Mouse (Mus musculus): ENCODE measurements around the gene Aaas. TPM values are rescaled to one million over a fixed set of nuclear protein-coding genes. Genes with fewer than 3 reads are reported as not detected.
A peak's percentile ranks its signal among the peaks of the same experiment; 100 is the strongest.

The Aaas gene
- polyA plus RNA-seq, 1 experiment: 84.3 TPM

DNA sequence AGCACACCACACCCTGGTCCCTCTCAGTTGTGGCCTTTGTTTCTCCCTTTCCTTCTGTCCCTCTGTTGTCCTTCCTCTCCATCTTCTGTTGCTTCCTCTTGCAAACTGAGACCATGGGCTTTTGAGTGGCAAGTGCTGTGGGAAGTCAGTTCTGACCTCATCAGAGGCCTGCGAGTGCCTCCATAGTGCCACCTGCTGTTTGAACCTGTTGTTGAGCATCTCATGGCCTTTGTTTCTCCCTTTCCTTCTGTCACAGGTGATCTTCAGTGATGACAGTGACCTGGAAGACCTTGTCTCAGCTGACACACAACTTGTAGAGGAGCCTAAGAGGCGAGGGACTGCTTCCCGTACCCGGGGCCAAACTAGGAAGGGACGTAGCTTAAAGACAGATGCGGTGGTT, 34.3 kb downstream of the Aaas start:
- Histone ChIP-seq H3K36me3 (replicated peaks; ENCODE audit: low read length) (peaks cover 82% of the 10 kb centered on the region), H3K4me1 (peaks cover 21% of the 10 kb centered on the region), H3K9me3 (no peaks in the 10 kb centered on the region), H3K27me3 (replicated peaks) (no peaks in the 10 kb centered on the region), H3K4me3 (replicated peaks) (peak overlapping the region; percentile 47)
- TF ChIP-seq GATA1 (IDR thresholded peaks at IDR 0.05; ENCODE audit: borderline replicate concordance, low read length) (no peak), FLI1 (IDR thresholded peaks at IDR 0.05; ENCODE audit: low read length) (no peak)

DNA sequence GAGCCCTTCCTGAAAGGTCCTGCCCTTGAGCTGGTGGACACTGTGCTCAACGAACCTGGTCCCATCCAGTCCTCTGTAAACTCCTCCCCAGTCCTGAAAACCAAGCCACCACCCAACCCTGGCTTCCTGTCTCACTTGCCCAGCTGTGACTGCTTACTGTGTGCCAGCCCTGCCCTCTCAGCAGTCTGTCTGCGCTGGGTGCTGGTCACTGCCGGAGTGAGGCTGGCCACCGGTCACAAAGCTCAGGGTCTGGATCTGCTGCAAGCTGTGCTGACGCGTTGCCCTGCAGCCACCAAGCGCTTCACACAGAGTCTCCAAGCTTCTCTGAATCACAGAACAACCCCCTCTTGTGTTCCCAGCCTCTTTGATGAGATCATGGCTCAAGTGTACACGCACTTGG, 35.3 kb downstream of the Aaas start:
- Histone ChIP-seq H3K36me3 (replicated peaks; ENCODE audit: low read length) (peaks cover 80% of the 10 kb centered on the region), H3K4me3 (replicated peaks) (peak overlapping the region; percentile 18), H3K9me3 (no peaks in the 10 kb centered on the region), H3K27me3 (replicated peaks) (no peaks in the 10 kb centered on the region), H3K4me1 (peaks cover 22% of the 10 kb centered on the region)
- no peak for TF ChIP-seq FLI1 (IDR thresholded peaks at IDR 0.05; ENCODE audit: low read length)
- TF ChIP-seq GATA1 (IDR thresholded peaks at IDR 0.05; ENCODE audit: borderline replicate concordance, low read length): no peak

DNA sequence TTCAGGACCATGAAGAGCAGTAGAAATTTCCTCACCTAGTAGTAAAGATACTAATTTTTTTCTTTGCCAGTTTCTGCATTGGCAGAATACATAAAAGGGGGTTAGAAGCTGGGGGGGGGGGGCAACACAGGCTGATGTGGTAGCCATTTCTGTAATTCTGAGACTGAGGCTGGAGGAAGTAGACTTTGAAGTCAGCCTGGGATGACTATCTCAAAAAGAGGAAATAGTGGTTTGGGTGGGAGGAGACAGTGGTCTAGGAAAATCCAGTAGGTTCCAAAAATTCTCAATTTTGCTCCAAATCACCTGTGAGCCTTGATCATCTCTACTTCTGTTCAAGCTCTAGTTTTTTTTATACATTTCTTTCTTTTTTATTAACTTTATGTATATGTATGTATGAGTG, 39.1 kb downstream of the Aaas start:
- Histone ChIP-seq H3K36me3 (replicated peaks; ENCODE audit: low read length) (peaks cover 86% of the 10 kb centered on the region), H3K4me1 (peaks cover 22% of the 10 kb centered on the region), H3K4me3 (replicated peaks) (no peak overlapping the region), H3K27me3 (replicated peaks) (no peaks in the 10 kb centered on the region), H3K9me3 (no peaks in the 10 kb centered on the region)
- no peak for TF ChIP-seq GATA1 (IDR thresholded peaks at IDR 0.05; ENCODE audit: borderline replicate concordance, low read length)
- TF ChIP-seq FLI1 (IDR thresholded peaks at IDR 0.05; ENCODE audit: low read length): no peak

DNA sequence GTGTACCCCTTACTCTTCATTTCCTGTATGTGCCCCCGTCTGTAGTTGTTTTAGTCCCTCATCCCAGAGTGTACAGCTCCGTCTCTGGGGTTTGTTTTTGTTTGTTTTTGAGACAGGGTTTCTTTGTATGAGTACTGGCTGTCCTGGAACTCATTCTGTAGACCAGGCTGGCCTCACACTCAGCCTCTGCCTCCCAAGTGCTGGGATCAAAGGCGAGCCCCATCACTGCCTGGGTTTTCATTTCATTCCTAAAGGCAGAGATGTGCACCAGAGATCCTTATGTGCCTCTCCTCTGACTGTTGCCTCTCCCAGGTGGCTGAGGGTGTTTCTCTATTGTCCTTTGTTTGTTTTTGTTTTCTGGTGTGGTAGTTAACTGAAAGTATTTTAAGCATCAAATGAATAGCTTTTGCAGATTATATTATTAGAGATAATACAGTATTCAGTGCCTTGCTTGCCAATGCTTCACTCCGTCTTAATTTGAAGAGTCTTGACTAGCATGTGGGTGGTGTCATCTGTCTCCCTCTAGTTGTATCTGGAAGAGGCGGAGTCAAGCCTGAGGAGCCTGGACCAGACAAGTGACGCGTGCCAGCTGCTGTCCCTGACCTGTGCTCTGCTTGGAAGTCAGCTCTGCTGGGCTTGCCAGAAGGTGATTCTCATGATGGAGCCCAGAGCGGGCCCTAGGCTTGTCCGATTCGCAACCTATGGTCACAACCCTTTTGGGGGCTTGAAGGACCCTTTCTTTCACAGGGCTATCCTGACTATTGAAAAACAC, 40.3 kb downstream of the Aaas start:
- peaks cover 14% of the 10 kb centered on the region for H3K4me1 ChIP-seq
- no peaks in the 10 kb centered on the region for H3K9me3 ChIP-seq
- no peak overlapping the region for H3K4me3 ChIP-seq (replicated peaks)
- no peak for TF ChIP-seq GATA1 (IDR thresholded peaks at IDR 0.05; ENCODE audit: borderline replicate concordance, low read length)
- TF ChIP-seq FLI1 (IDR thresholded peaks at IDR 0.05; ENCODE audit: low read length): no peak
- H3K36me3 ChIP-seq (replicated peaks; ENCODE audit: low read length): peaks cover 86% of the 10 kb centered on the region
- no peaks in the 10 kb centered on the region for H3K27me3 ChIP-seq (replicated peaks)

DNA sequence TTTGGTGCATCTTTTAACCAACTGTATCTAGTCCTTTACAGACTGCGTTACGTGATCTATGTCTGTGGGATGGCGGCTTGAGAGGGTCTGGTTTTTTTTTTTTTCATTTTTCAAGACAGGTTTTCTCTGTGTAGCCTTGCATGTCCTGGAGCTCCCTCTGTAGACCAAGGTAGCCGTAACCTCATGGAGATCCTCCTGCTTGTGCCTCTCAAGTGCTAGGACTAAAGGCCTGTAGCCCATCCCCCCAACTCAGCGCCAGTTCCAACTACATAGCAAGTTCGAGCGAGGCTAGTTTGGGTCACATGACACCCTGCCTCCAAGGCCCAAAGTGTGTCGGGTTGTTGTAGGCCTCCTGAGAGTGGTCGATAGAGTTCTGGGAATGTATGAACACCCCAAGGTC, 41.9 kb downstream of the Aaas start:
- Histone ChIP-seq H3K4me1 (peaks cover 11% of the 10 kb centered on the region), H3K27me3 (replicated peaks) (no peaks in the 10 kb centered on the region), H3K9me3 (no peaks in the 10 kb centered on the region), H3K36me3 (replicated peaks; ENCODE audit: low read length) (peaks cover 87% of the 10 kb centered on the region), H3K4me3 (replicated peaks) (no peak overlapping the region)
- no peak for TF ChIP-seq GATA1 (IDR thresholded peaks at IDR 0.05; ENCODE audit: borderline replicate concordance, low read length)

DNA sequence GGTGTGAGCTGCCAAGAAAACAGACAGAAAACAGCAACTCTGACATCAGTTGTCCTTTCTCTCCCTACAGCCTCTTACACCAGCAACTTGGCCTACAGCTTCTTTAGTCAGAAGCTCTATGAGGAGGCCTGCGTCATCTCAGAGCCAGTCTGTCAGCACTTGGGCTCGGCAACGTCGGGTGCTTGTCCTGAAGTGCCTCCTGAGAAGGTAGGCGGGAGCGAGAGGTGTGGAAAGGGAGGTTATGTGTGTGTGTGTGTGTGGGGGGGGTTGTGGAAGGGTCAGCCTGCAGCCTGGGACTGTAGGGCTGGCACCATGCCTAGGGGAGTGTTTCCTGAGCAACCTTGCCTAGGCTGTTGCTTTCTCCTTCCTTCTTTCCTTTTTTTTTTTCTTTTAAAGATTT, 48.0 kb downstream of the Aaas start:
- no peak overlapping the region for H3K4me3 ChIP-seq (replicated peaks)
- H3K36me3 ChIP-seq (replicated peaks; ENCODE audit: low read length): peaks cover 84% of the 10 kb centered on the region
- TF ChIP-seq GATA1 (IDR thresholded peaks at IDR 0.05; ENCODE audit: borderline replicate concordance, low read length) (no peak), FLI1 (IDR thresholded peaks at IDR 0.05; ENCODE audit: low read length) (no peak)
- no peaks in the 10 kb centered on the region for H3K27me3 ChIP-seq (replicated peaks)
- no peaks in the 10 kb centered on the region for H3K9me3 ChIP-seq
- peaks cover 16% of the 10 kb centered on the region for H3K4me1 ChIP-seq

DNA sequence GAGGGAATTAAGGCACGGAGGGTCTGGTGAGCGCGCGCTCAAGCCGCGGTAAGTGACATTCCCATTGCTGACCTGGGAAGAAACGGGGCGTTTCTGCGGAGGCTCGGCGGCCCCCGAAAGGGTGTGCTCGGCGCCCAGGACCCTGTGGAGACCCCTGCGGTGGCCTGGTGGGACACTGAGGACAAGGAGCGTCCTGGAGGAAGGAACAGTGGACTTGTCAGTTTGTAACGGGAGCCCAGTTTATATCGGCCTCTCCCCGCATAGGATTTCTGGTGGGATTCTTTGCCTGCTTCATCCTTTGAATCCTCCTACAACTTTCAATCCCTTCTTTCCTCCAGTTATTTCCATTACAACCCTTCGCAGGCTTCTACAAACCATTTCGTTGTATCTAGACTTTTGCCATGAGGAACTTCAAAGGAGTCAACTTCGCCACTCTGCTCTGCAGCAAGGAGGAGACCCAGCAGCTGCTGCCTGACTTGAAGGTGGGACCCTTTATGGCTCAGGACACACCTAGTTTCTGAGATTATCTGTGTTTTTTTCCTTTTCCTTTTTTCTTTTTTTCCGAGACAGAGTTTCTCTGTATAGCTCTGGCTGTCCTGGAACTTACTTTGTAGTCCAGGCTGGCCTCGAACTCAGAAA, 54.1 kb downstream of the Aaas start:
- Histone ChIP-seq H3K36me3 (replicated peaks; ENCODE audit: low read length) (peaks cover 33% of the 10 kb centered on the region), H3K4me3 (replicated peaks) (peak overlapping the region; percentile 99), H3K9me3 (no peaks in the 10 kb centered on the region), H3K4me1 (peaks cover 33% of the 10 kb centered on the region), H3K27me3 (replicated peaks) (no peaks in the 10 kb centered on the region)
- no peak for TF ChIP-seq GATA1 (IDR thresholded peaks at IDR 0.05; ENCODE audit: borderline replicate concordance, low read length)
- no peak for TF ChIP-seq FLI1 (IDR thresholded peaks at IDR 0.05; ENCODE audit: low read length)

DNA sequence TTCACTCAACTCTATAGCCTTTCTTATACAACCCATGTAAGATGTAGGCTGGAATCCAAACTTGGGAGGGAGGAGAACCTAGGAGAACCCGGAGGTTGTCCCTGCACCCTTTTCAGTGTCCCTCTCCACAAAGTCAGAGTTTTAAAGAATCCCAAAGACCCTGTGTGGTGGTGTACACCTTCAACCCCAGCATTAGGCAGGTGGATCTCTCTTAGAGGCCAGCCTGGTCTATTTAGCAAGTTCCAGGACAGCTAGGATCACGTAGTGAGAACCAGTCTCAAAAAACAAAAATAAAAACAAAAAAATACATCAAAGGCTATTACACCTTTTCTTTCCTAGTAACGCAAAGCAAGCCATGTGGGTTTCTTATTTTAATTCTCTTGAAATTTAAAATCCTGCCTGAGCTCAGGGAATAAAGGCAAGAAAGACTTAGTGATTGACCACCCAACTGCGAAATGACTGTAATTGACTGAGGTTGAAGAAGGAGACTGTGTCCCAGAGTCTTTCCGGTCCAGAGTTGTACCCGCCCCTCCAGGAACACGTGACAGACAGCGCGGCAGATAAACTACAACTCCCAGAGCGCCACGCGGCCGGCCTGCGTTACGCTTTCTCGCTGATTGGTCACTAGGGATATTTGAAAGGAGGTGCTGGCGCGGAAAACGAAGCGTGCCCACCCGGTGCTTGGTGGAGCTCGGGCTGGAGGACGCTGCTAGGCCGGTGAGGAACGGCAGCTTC, 54.8 kb downstream of the Aaas start, which contains the start of gene Espl1:
Gene Espl1 (plus strand): TSS at position 634 of the 735 bp plus-strand sequence.
- TF ChIP-seq GATA1 (IDR thresholded peaks at IDR 0.05; ENCODE audit: borderline replicate concordance, low read length) (no peak), FLI1 (IDR thresholded peaks at IDR 0.05; ENCODE audit: low read length) (peak; percentile 42; the same call in 1 of the 2 replicates)
- Histone ChIP-seq H3K4me1 (peaks cover 33% of the 10 kb centered on the region), H3K9me3 (no peaks in the 10 kb centered on the region), H3K4me3 (replicated peaks) (peak within 1 kb of the TSS; percentile 99), H3K27me3 (replicated peaks) (no peaks in the 10 kb centered on the region), H3K36me3 (replicated peaks; ENCODE audit: low read length) (peaks cover 26% of the 10 kb centered on the region)

Other genes starting within 250 kb of the Aaas start
- gene Spryd3, start 214.5 kb downstream of the Aaas start, polyA plus RNA-seq (2012; ENCODE audit: insufficient read depth, low replicate concordance): 9.5 and 25.9 TPM in 2 replicates
- gene Igfbp6, start 206.4 kb downstream of the Aaas start, polyA plus RNA-seq (2012; ENCODE audit: insufficient read depth, low replicate concordance): 1.2 TPM in 1 of 2 replicates, not detected in the other
- gene Soat2, start 200.2 kb downstream of the Aaas start, polyA plus RNA-seq (2012; ENCODE audit: insufficient read depth, low replicate concordance): 0.76 and 3.6 TPM in 2 replicates
- 2.5 and 3.8 TPM in 2 replicates for gene Zfp740, start 147.5 kb downstream of the Aaas start, polyA plus RNA-seq (2012; ENCODE audit: insufficient read depth, low replicate concordance)
- 13.8 and 14.5 TPM in 2 replicates for gene Csad, start 146.0 kb downstream of the Aaas start, polyA plus RNA-seq (2012; ENCODE audit: insufficient read depth, low replicate concordance)
- gene Itgb7, start 118.8 kb downstream of the Aaas start, polyA plus RNA-seq (2012; ENCODE audit: insufficient read depth, low replicate concordance): 1.9 and 19.9 TPM in 2 replicates
- gene Rarg, start 93.3 kb downstream of the Aaas start, polyA plus RNA-seq (2012; ENCODE audit: insufficient read depth, low replicate concordance): 68.7 and 69.9 TPM in 2 replicates
- gene Gm9918, start 80.2 kb downstream of the Aaas start, polyA plus RNA-seq (2012; ENCODE audit: insufficient read depth, low replicate concordance): not detected in 2 replicates
- gene Mfsd5, start 71.3 kb downstream of the Aaas start, polyA plus RNA-seq (2012; ENCODE audit: insufficient read depth, low replicate concordance): 72.6 and 109 TPM in 2 replicates
- gene Espl1, start 54.5 kb downstream of the Aaas start, polyA plus RNA-seq (2012; ENCODE audit: insufficient read depth, low replicate concordance): 7.5 and 12.3 TPM in 2 replicates
- gene Pfdn5, start 24.7 kb downstream of the Aaas start, polyA plus RNA-seq (2012; ENCODE audit: insufficient read depth, low replicate concordance): 5.9 and 58.8 TPM in 2 replicates
- gene Myg1, start 19.1 kb downstream of the Aaas start, polyA plus RNA-seq (2012; ENCODE audit: insufficient read depth, low replicate concordance): 35.8 and 92.1 TPM in 2 replicates
- 0.10 TPM in 1 of 2 replicates, not detected in the other for gene Sp7, start 16.4 kb upstream of the Aaas start, polyA plus RNA-seq (2012; ENCODE audit: insufficient read depth, low replicate concordance)
- 3.9 and 15.5 TPM in 2 replicates for gene Sp1, start 55.4 kb upstream of the Aaas start, polyA plus RNA-seq (2012; ENCODE audit: insufficient read depth, low replicate concordance)
- gene Amhr2, start 94.6 kb upstream of the Aaas start, polyA plus RNA-seq (2012; ENCODE audit: insufficient read depth, low replicate concordance): 0.37 TPM in 1 of 2 replicates, not detected in the other
- 978 and 1,945 TPM in 2 replicates for gene Prr13, start 108.3 kb upstream of the Aaas start, polyA plus RNA-seq (2012; ENCODE audit: insufficient read depth, low replicate concordance)
- gene Pcbp2, start 119.8 kb upstream of the Aaas start, polyA plus RNA-seq (2012; ENCODE audit: insufficient read depth, low replicate concordance): 254 and 404 TPM in 2 replicates
- not detected in 2 replicates for gene Gm10337, start 153.0 kb upstream of the Aaas start, polyA plus RNA-seq (2012; ENCODE audit: insufficient read depth, low replicate concordance)
- gene Map3k12, start 166.3 kb upstream of the Aaas start, polyA plus RNA-seq (2012; ENCODE audit: insufficient read depth, low replicate concordance): 2.3 and 5.9 TPM in 2 replicates
- gene Tarbp2, start 167.4 kb upstream of the Aaas start, polyA plus RNA-seq (2012; ENCODE audit: insufficient read depth, low replicate concordance): 46.9 and 64.7 TPM in 2 replicates
- gene Npff, start 174.2 kb upstream of the Aaas start, polyA plus RNA-seq (2012; ENCODE audit: insufficient read depth, low replicate concordance): 4.0 TPM in 1 of 2 replicates, not detected in the other